Mouse (Mus musculus): ENCODE data around the gene Pex10. TPM values are rescaled to one million over a fixed set of nuclear protein-coding genes. Genes with fewer than 3 reads are reported as not detected.

The Pex10 gene
- polyA plus RNA-seq (2014; fragmentation: Illumina TruSeq; extraction: RNeasy Lipid Tissue Mini Kit (QIAGEN cat#74804); ENCODE audit: low read depth, low replicate concordance): 2.8 TPM

DNA sequence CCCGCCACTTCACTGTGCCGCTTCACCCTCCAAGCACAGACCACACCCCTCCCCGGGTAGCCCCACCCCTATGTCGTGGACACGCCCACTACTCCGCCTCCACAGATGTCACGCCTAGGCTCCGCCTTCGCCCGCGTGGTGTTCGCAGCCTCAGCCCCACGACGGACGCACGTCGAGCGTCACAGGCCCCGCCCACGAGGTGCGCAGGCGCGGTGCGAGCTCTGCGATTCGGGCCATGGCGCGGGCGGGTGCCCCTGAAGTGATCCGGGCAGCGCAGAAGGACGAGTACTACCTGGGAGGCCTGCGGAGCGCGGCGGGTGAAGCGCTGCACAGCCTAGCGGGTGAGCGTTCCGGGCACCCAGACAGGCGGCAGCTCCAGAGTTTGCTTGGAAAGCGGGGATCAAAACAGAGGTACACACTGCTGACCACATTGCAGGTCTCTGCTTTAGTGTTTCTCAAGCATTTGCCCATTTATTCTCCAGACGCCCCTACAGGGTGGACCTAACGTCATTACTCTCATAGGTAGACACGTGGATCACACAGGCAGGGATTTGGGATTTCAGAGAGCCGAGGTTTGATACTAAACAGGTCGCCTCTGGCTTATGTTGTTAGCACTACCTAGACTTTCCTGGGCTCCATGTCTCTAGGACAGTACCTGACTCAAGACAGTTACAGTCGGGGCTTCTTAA is at the start of gene Pex10:
Gene Pex10, plus strand, starts transcription at position 183 of the 689 bp plus-strand sequence.

DNA sequence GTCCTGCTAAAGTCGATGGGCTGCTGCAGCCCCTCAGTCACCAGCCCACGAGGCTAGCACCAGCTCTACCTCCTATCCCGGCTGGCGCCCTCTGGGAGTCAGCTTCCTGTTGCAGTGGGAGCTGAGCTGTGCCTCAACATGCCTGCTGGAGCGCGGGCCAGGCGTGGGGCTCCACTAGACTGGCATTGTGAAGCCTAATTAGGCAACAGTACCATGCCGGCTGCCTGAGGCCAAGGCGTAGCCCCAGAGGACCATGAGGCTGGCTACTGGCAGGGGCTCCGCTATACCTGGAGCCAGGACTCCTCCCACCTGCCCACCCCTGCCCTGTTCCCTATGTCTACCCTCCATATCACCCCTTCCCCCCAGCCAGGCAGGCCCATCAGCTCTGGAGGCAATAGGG is 10.1 kb upstream of the Pex10 start, which contains the start of gene Plch2:
Gene Plch2, minus strand, starts transcription at position 61 of the 400 bp plus-strand sequence.

DNA sequence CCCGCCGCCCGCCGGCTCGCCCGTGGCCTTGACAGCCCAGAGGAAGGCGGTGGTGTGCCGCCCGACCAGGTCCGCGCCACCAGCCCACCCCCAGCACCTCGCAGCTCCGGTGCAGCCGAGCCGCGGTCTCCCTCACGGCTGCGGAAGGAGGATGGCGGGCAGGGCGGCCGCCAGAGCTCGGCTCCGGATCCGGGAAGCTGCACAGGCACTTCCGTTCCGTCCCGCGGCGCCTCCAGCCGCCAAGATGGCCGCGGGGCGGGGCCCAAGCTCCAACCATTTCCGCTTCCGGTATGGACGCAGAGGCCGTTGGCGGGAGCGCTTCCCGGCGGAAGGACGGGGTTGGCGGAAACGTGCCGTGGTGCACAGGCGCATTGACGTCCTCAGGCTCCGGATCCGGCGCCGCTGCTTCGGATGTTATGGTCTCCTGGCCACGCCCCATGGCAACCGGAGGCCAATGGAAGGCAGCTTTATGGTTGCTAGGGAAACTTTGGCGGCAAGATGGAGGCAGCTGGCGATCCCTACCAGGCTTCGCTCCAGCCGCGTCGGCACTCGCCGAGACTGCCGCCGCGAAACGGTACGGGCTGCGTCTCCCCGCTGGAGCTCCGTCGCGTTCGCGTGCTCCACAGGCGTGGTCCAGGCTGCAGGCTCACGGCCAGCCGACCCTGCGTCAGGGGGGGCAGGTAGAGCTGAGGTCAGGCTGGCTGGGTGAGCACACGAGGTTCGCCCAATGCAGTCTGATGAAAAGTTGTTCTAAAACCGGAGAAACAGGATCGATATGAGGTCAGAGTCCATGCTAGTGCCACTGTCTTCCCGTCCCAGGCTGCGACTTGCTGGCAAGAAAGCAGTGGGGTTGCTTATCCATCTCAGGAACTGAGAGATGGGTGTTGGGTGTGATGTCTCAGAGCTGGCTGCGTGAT is 19.6 kb downstream of the Pex10 start, which contains the start of the genes Rer1 and Morn1:
Gene Rer1, minus strand, starts transcription at position 275 of the 917 bp plus-strand sequence.
Gene Morn1, plus strand, starts transcription at position 470 of the 917 bp plus-strand sequence.

Other genes starting within 250 kb of the Pex10 start
- gene Ttc34, start 229.6 kb upstream of the Pex10 start, polyA plus RNA-seq (2014; fragmentation: Illumina TruSeq; extraction: RNeasy Lipid Tissue Mini Kit (QIAGEN cat#74804); ENCODE audit: low read depth, low replicate concordance): not detected
- gene Mmel1, start 197.4 kb upstream of the Pex10 start, polyA plus RNA-seq (2014; fragmentation: Illumina TruSeq; extraction: RNeasy Lipid Tissue Mini Kit (QIAGEN cat#74804); ENCODE audit: low read depth, low replicate concordance): not detected
- 0.48 TPM for gene Fam213b, start 167.9 kb upstream of the Pex10 start, polyA plus RNA-seq (2014; fragmentation: Illumina TruSeq; extraction: RNeasy Lipid Tissue Mini Kit (QIAGEN cat#74804); ENCODE audit: low read depth, low replicate concordance)
- not detected for gene Tnfrsf14, start 138.5 kb upstream of the Pex10 start, polyA plus RNA-seq (2014; fragmentation: Illumina TruSeq; extraction: RNeasy Lipid Tissue Mini Kit (QIAGEN cat#74804); ENCODE audit: low read depth, low replicate concordance)
- not detected for gene Hes5, start 106.1 kb upstream of the Pex10 start, polyA plus RNA-seq (2014; fragmentation: Illumina TruSeq; extraction: RNeasy Lipid Tissue Mini Kit (QIAGEN cat#74804); ENCODE audit: low read depth, low replicate concordance)
- 2.6 TPM for gene Pank4, start 102.9 kb upstream of the Pex10 start, polyA plus RNA-seq (2014; fragmentation: Illumina TruSeq; extraction: RNeasy Lipid Tissue Mini Kit (QIAGEN cat#74804); ENCODE audit: low read depth, low replicate concordance)
- gene Plch2, start 10.2 kb upstream of the Pex10 start, polyA plus RNA-seq (2014; fragmentation: Illumina TruSeq; extraction: RNeasy Lipid Tissue Mini Kit (QIAGEN cat#74804); ENCODE audit: low read depth, low replicate concordance): not detected
- gene Rer1, start 19.4 kb downstream of the Pex10 start, polyA plus RNA-seq (2014; fragmentation: Illumina TruSeq; extraction: RNeasy Lipid Tissue Mini Kit (QIAGEN cat#74804); ENCODE audit: low read depth, low replicate concordance): 151 TPM
- gene Morn1, start 19.6 kb downstream of the Pex10 start, polyA plus RNA-seq (2014; fragmentation: Illumina TruSeq; extraction: RNeasy Lipid Tissue Mini Kit (QIAGEN cat#74804); ENCODE audit: low read depth, low replicate concordance): 0.72 TPM
- 15.2 TPM for gene Ski, start 155.6 kb downstream of the Pex10 start, polyA plus RNA-seq (2014; fragmentation: Illumina TruSeq; extraction: RNeasy Lipid Tissue Mini Kit (QIAGEN cat#74804); ENCODE audit: low read depth, low replicate concordance)
- gene Faap20, start 182.8 kb downstream of the Pex10 start, polyA plus RNA-seq (2014; fragmentation: Illumina TruSeq; extraction: RNeasy Lipid Tissue Mini Kit (QIAGEN cat#74804); ENCODE audit: low read depth, low replicate concordance): 1.6 TPM